Mouse (Mus musculus): ENCODE measurements around the gene Mbnl2.

DNA sequence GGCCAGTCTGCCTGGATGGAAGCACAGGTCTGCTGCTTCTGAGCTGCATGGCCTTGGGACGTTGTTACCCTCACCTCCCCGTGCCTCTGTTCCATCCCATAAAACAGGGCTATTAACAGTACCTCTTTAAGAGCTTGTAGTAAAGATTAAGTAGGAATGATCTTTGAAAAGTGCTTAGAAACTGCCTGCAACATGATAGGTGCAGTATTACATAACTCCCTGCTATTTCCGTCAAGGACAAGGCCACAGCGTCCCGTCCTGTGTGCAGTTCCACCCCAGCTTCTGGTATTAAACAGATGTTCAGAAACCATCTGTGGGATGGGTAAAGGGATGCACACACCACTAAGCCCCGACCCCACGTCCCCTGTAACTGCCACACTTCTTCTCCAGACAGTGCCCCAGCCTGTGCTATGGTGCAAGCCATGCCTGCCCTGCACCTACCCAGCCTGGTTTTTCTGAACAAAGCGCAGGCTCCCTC lies 93.5 kb downstream of the Mbnl2 start:
- TF ChIP-seq ZC3H11A (IDR thresholded peaks at IDR 0.05; ENCODE audit: borderline replicate concordance, low read depth, low read length), result no peak
- no peak for TF ChIP-seq HCFC1 (IDR thresholded peaks at IDR 0.05; ENCODE audit: borderline replicate concordance, insufficient read depth, low read length)
- TF ChIP-seq MAFK (IDR thresholded peaks at IDR 0.05; ENCODE audit: insufficient read depth, low read depth, low read length), result no peak
- TF ChIP-seq ZNF384 (IDR thresholded peaks at IDR 0.05; ENCODE audit: low read depth, low read length), result no peak
- no peak for TF ChIP-seq CHD2 (IDR thresholded peaks at IDR 0.05; ENCODE audit: low read depth, low read length)
